Mouse (Mus musculus) splenic B cell, adult 2 months (primary cell): ENCODE data around the gene Jup.

Experiments used
- DNase-seq: peaks from one replicate; pipeline ENCODE4 v3.0.0-alpha.2; 2011; ENCODE audit warnings: low read depth, low spot score
- H3K27me3 ChIP-seq: 2 replicates; pipeline ENCODE4 v1.6.1; 2012; ENCODE audit warnings: mild to moderate bottlenecking, low read length, moderate library complexity, mixed read lengths; ENCODE audit not compliant: control insufficient read depth, poor library complexity, insufficient read depth, severe bottlenecking
- H3K36me3 ChIP-seq: 2 replicates; pipeline ENCODE4 v1.6.1; 2012; ENCODE audit warnings: mild to moderate bottlenecking, low read length, moderate library complexity, mixed read lengths; ENCODE audit not compliant: control insufficient read depth, poor library complexity, insufficient read depth, severe bottlenecking

The Jup gene

GRCm38 (mm10) chr11:100414021-100414913, 16.7 kb upstream of the Jup start, which contains the start of gene P3h4:
P3h4 (minus strand) TSS chr11:100414836.
- Histone ChIP-seq H3K36me3 (no peaks in the 10 kb centered on the region), H3K27me3 (peaks cover 4% of the 10 kb centered on the region)
- peak; percentile 54 for DNase-seq

- DNase-seq: no peak
- no peaks in the 10 kb centered on the region for H3K36me3 ChIP-seq
- peaks cover 4% of the 10 kb centered on the region for H3K27me3 ChIP-seq
These were observed 16.0 kb upstream of the Jup start for GRCm38 (mm10) chr11:100413541-100413940.

- peaks cover 4% of the 10 kb centered on the region for H3K27me3 ChIP-seq
- no peak for DNase-seq
- H3K36me3 ChIP-seq: no peaks in the 10 kb centered on the region
These were observed 14.2 kb upstream of the Jup start for GRCm38 (mm10) chr11:100411736-100412135.

GRCm38 (mm10) chr11:100409686-100410085, 12.1 kb upstream of the Jup start:
- no peak for DNase-seq
- Histone ChIP-seq H3K36me3 (no peaks in the 10 kb centered on the region), H3K27me3 (no peaks in the 10 kb centered on the region; the same call in 1 of the 2 replicates)

GRCm38 (mm10) chr11:100408835-100409462, 11.4 kb upstream of the Jup start:
- no peaks in the 10 kb centered on the region for H3K36me3 ChIP-seq
- DNase-seq: no peak
- H3K27me3 ChIP-seq: no peaks in the 10 kb centered on the region; the same call in 1 of the 2 replicates

- peak; percentile 61 for DNase-seq
- Histone ChIP-seq H3K27me3 (no peaks in the 10 kb centered on the region; the same call in 1 of the 2 replicates), H3K36me3 (no peaks in the 10 kb centered on the region)
These were observed 10.7 kb upstream of the Jup start for GRCm38 (mm10) chr11:100408076-100408834.

GRCm38 (mm10) chr11:100406995-100407705, 9.6 kb upstream of the Jup start:
- Histone ChIP-seq H3K27me3 (no peaks in the 10 kb centered on the region; the same call in 1 of the 2 replicates), H3K36me3 (no peaks in the 10 kb centered on the region)

GRCm38 (mm10) chr11:100406273-100406672, 8.7 kb upstream of the Jup start:
- H3K36me3 ChIP-seq: no peaks in the 10 kb centered on the region
- no peaks in the 10 kb centered on the region for H3K27me3 ChIP-seq
- DNase-seq: no peak

More at GRCm38 (mm10) chr11:100406995-100407705, 9.6 kb upstream of the Jup start:
- DNase-seq: no peak

- DNase-seq: no peak
- H3K27me3 ChIP-seq: no peaks in the 10 kb centered on the region
- no peaks in the 10 kb centered on the region for H3K36me3 ChIP-seq
These were observed 7.0 kb upstream of the Jup start for GRCm38 (mm10) chr11:100404456-100405074.

- DNase-seq: no peak
- H3K27me3 ChIP-seq: no peaks in the 10 kb centered on the region
These were observed 6.0 kb upstream of the Jup start for GRCm38 (mm10) chr11:100403445-100404134.

GRCm38 (mm10) chr11:100402682-100403081, 5.1 kb upstream of the Jup start:
- H3K36me3 ChIP-seq: no peaks in the 10 kb centered on the region
- no peaks in the 10 kb centered on the region for H3K27me3 ChIP-seq
- no peak for DNase-seq

More at GRCm38 (mm10) chr11:100403445-100404134, 6.0 kb upstream of the Jup start:
- no peaks in the 10 kb centered on the region for H3K36me3 ChIP-seq

- DNase-seq: no peak
- H3K36me3 ChIP-seq: no peaks in the 10 kb centered on the region
- H3K27me3 ChIP-seq: no peaks in the 10 kb centered on the region
These were observed 4.7 kb upstream of the Jup start for GRCm38 (mm10) chr11:100402240-100402639.

- H3K36me3 ChIP-seq: no peaks in the 10 kb centered on the region
- no peaks in the 10 kb centered on the region for H3K27me3 ChIP-seq
- peak; percentile 33 for DNase-seq
These were observed 3.3 kb upstream of the Jup start for GRCm38 (mm10) chr11:100400842-100401241.
